7 mouse cellular contexts compared by ENCODE assay signal in the genomic region with DNA sequence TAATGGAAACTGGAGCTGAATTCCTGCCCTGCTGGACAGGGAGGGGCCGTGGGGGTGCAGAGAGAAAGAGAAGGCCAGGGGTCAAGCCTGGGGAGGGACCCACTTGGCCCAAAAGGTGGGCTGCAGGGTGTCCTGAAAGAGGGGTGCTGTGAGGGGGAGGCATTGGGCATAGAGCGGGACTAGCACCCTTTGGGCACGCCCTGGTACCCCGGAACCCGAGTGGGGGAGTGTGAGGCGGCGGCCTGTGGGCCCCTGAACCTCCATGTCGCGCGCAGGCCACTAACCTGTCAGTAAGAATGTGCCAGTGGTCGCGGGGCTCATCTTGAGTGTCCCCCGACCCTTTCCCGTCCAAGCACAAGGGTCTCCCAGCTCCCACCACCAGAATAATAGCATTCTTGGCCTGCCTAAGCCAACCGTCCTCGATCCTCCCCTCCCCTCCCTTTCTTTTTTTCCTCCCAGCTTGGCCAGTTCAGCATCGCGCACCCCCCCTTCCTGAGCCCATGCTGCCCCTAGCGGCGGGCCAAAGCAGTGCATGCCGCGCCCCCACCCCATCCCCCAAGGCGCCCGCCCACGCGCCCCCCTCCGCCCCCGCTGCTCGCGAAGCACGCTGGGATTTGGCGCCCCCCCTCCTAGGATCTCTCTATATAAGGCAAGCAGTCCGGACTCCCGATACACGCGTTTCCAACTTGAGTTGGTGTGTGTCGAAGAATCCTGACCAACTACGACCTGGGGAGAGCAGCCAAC. TPM values are rescaled to one million over a fixed set of nuclear protein-coding genes. Genes with fewer than 3 reads are reported as not detected.
DNase-seq lines count a peak whose midpoint lies in the region; ATAC-seq and TF ChIP-seq lines count a peak whose summit lies in the region.

Gene Sgce (minus strand): TSS at position 512 of the 744 bp plus-strand sequence.
Gene Peg10 (plus strand): TSS at position 611 of the 744 bp plus-strand sequence.

- peak within 1 kb of the TSS; percentile 67; the same call in 1 of the 2 replicates for H3K27ac ChIP-seq in brown adipose tissue, adult 24 weeks (replicated peaks; ENCODE audit: low read depth, low read length)
- H3K27ac ChIP-seq in forebrain, embryonic 10.5 days = peak within 1 kb of the TSS; percentile 96
- H3K27ac ChIP-seq in heart, embryonic 13.5 days (replicated peaks) = peak within 1 kb of the TSS; percentile 78
- H3K27ac ChIP-seq in kidney, postnatal 0 days = peak within 1 kb of the TSS; percentile 66; the same call in 1 of the 2 replicates
- H3K27ac ChIP-seq in liver, embryonic 11.5 days (ENCODE audit: low read depth, low read length) = peak within 1 kb of the TSS; percentile 76
- H3K27ac ChIP-seq in stomach, embryonic 14.5 days (ENCODE audit: low read length) = peak within 1 kb of the TSS; percentile 58

- TF ChIP-seq POLR2A in myocyte (IDR thresholded peaks at IDR 0.05; ENCODE audit: insufficient read length, low read depth) = peak; percentile 13

- H3K27me3 ChIP-seq in forebrain, embryonic 10.5 days (ENCODE audit: poor library complexity, severe bottlenecking) = no peaks in the 10 kb centered on the region
- H3K27me3 ChIP-seq in heart, embryonic 13.5 days (replicated peaks) = no peaks in the 10 kb centered on the region
- H3K27me3 ChIP-seq in kidney, postnatal 0 days (ENCODE audit: insufficient read depth, low read length) = no peaks in the 10 kb centered on the region
- no peaks in the 10 kb centered on the region for H3K27me3 ChIP-seq in liver, embryonic 11.5 days (replicated peaks; ENCODE audit: control insufficient read depth, insufficient read depth, low read length)
- no peaks in the 10 kb centered on the region for H3K27me3 ChIP-seq in myocyte (ENCODE audit: control insufficient read depth, insufficient read depth, insufficient read length)
- no peaks in the 10 kb centered on the region for H3K27me3 ChIP-seq in stomach, embryonic 14.5 days (ENCODE audit: control insufficient read depth, insufficient read depth, low read length)

- peak within 1 kb of the TSS; percentile 10 for H3ac ChIP-seq in myocyte (ENCODE audit: control insufficient read depth, insufficient read length)

- DNase-seq in forebrain, embryonic 10.5 days (ENCODE audit: extremely low spot score, low spot score) = peak; percentile 83
- DNase-seq in kidney, postnatal 0 days (ENCODE audit: low spot score) = peak; percentile 81
- peak; percentile 78 for DNase-seq in liver, embryonic 11.5 days (ENCODE audit: low spot score)

- H3K4me2 ChIP-seq in heart, embryonic 13.5 days = peak within 1 kb of the TSS; percentile 77
- H3K4me2 ChIP-seq in kidney, postnatal 0 days (ENCODE audit: low read length) = peak within 1 kb of the TSS; percentile 62
- H3K4me2 ChIP-seq in liver, embryonic 11.5 days = peak within 1 kb of the TSS; percentile 68
- peak within 1 kb of the TSS; percentile 77 for H3K4me2 ChIP-seq in myocyte (ENCODE audit: low read depth)
- H3K4me2 ChIP-seq in stomach, embryonic 14.5 days (replicated peaks; ENCODE audit: low read depth, low read length) = peak within 1 kb of the TSS; percentile 57

- peak; percentile 22; the same call in 1 of the 2 replicates for ATAC-seq in heart, embryonic 13.5 days (ENCODE audit: extremely low read depth, insufficient number of reproducible peaks, low FRiP score, low TSS enrichment)
- peak; percentile 41 for ATAC-seq in kidney, postnatal 0 days (replicated peaks; ENCODE audit: low FRiP score, low read depth)
- ATAC-seq in liver, embryonic 11.5 days (replicated peaks; ENCODE audit: low FRiP score) = peak; percentile 23
- ATAC-seq in stomach, embryonic 14.5 days (ENCODE audit: insufficient number of reproducible peaks, insufficient read depth, low FRiP score, low read depth) = peak; percentile 53; the same call in 1 of the 2 replicates

- peak; percentile 59; the same call in 1 of the 2 replicates for TF ChIP-seq CTCF in kidney, postnatal 0 days (IDR thresholded peaks at IDR 0.05; ENCODE audit: low read depth)

- 57% methylated on average over 38 of the region's 38 CpGs for WGBS in forebrain, embryonic 10.5 days
- 59% methylated on average over 35 of the region's 38 CpGs for WGBS in heart, embryonic 13.5 days
- WGBS in kidney, postnatal 0 days = 57% methylated on average over 37 of the region's 38 CpGs
- WGBS in liver, embryonic 11.5 days = 46% methylated on average over 36 of the region's 38 CpGs
- 36% methylated on average over 32 of the region's 38 CpGs for WGBS in stomach, embryonic 14.5 days

- H3K4me1 ChIP-seq in brown adipose tissue, adult 24 weeks (ENCODE audit: control insufficient read depth, insufficient read depth, insufficient read length, low read length) = no peaks in the 10 kb centered on the region
- peaks cover 32% of the 10 kb centered on the region for H3K4me1 ChIP-seq in forebrain, embryonic 10.5 days
- H3K4me1 ChIP-seq in heart, embryonic 13.5 days = peaks cover 16% of the 10 kb centered on the region
- no peaks in the 10 kb centered on the region for H3K4me1 ChIP-seq in kidney, postnatal 0 days (replicated peaks; ENCODE audit: insufficient read depth, low read length)
- peaks cover 5% of the 10 kb centered on the region; the same call in 1 of the 2 replicates for H3K4me1 ChIP-seq in liver, embryonic 11.5 days (replicated peaks; ENCODE audit: control insufficient read depth, insufficient read depth, low read length)
- H3K4me1 ChIP-seq in stomach, embryonic 14.5 days (ENCODE audit: control insufficient read depth, insufficient read depth, low read length) = peaks cover 2% of the 10 kb centered on the region; the same call in 1 of the 2 replicates

- peak within 1 kb of the TSS; percentile 86 for H3K9ac ChIP-seq in heart, embryonic 13.5 days
- H3K9ac ChIP-seq in kidney, postnatal 0 days (ENCODE audit: low read depth, low read length) = peak within 1 kb of the TSS; percentile 58
- peak within 1 kb of the TSS; percentile 48 for H3K9ac ChIP-seq in liver, embryonic 11.5 days (ENCODE audit: low read depth, low read length)
- peak within 1 kb of the TSS; percentile 38; the same call in 1 of the 2 replicates for H3K9ac ChIP-seq in stomach, embryonic 14.5 days (replicated peaks; ENCODE audit: low read depth, low read length)

- H3K36me3 ChIP-seq in forebrain, embryonic 10.5 days (replicated peaks) = peaks cover 10% of the 10 kb centered on the region
- H3K36me3 ChIP-seq in heart, embryonic 13.5 days = no peaks in the 10 kb centered on the region
- no peaks in the 10 kb centered on the region for H3K36me3 ChIP-seq in kidney, postnatal 0 days (ENCODE audit: insufficient read depth, low read length)
- no peaks in the 10 kb centered on the region for H3K36me3 ChIP-seq in liver, embryonic 11.5 days (ENCODE audit: control insufficient read depth, insufficient read depth, low read length)
- no peaks in the 10 kb centered on the region for H3K36me3 ChIP-seq in myocyte (ENCODE audit: control insufficient read depth, insufficient read depth)
- H3K36me3 ChIP-seq in stomach, embryonic 14.5 days (ENCODE audit: control insufficient read depth, insufficient read depth, low read length) = no peaks in the 10 kb centered on the region

- H3K79me2 ChIP-seq in myocyte (ENCODE audit: control insufficient read depth, insufficient read depth) = no peaks in the 10 kb centered on the region

- H3K9me3 ChIP-seq in forebrain, embryonic 10.5 days = peaks cover 31% of the 10 kb centered on the region
- H3K9me3 ChIP-seq in heart, embryonic 13.5 days = peaks cover 29% of the 10 kb centered on the region
- no peaks in the 10 kb centered on the region for H3K9me3 ChIP-seq in kidney, postnatal 0 days (replicated peaks; ENCODE audit: low read length)
- peaks cover 9% of the 10 kb centered on the region; the same call in 1 of the 2 replicates for H3K9me3 ChIP-seq in liver, embryonic 11.5 days (ENCODE audit: control insufficient read depth, low read length)
- peaks cover 15% of the 10 kb centered on the region; the same call in 1 of the 2 replicates for H3K9me3 ChIP-seq in stomach, embryonic 14.5 days (ENCODE audit: control insufficient read depth, low read depth, low read length)

- peak within 1 kb of the TSS; percentile 93 for H3K4me3 ChIP-seq in brown adipose tissue, adult 24 weeks (ENCODE audit: insufficient read depth, low read depth, low read length)
- H3K4me3 ChIP-seq in forebrain, embryonic 10.5 days = peak within 1 kb of the TSS; percentile 62
- peak within 1 kb of the TSS; percentile 61 for H3K4me3 ChIP-seq in heart, embryonic 13.5 days
- peak within 1 kb of the TSS; percentile 42 for H3K4me3 ChIP-seq in kidney, postnatal 0 days (replicated peaks; ENCODE audit: low read depth, low read length)
- peak within 1 kb of the TSS; percentile 53 for H3K4me3 ChIP-seq in liver, embryonic 11.5 days (ENCODE audit: low read depth, low read length)
- H3K4me3 ChIP-seq in myocyte = peak within 1 kb of the TSS; percentile 43
- peak within 1 kb of the TSS; percentile 36 for H3K4me3 ChIP-seq in stomach, embryonic 14.5 days (ENCODE audit: low read depth, low read length)

TF ChIP-seq in myocyte, 11 proteins besides CTCF, POLR2A, EP300 and RAD21 (continues in another document):
- TF ChIP-seq E2F4 (IDR thresholded peaks at IDR 0.05; ENCODE audit: insufficient read depth) (no peak), REST (IDR thresholded peaks at IDR 0.05; ENCODE audit: insufficient read depth, insufficient read length) (no peak), MYOG (IDR thresholded peaks at IDR 0.05; ENCODE audit: control insufficient read depth in 1 of 3, insufficient read depth in 1 of 3, insufficient read length in 2 of 3, low read depth in 2 of 3) (no peak), TCF3 (IDR thresholded peaks at IDR 0.05; ENCODE audit: insufficient read length, low read depth) (no peak)

RNA-seq across cellular contexts. Expression of gene Sgce, which starts in this region (rescaled TPM):
- polyA plus RNA-seq in brown adipose tissue, adult 24 weeks (2012; ENCODE audit: insufficient read depth, insufficient read length, missing spikeins) = 39.0 and 41.2 TPM in 2 replicates
- 49.9 and 50.4 TPM in 2 replicates for polyA plus RNA-seq in forebrain, embryonic 10.5 days (2016; fragmentation: Nextera tagmentation; extraction: Ambion mirVana)
- polyA plus RNA-seq in heart, embryonic 13.5 days (2015; fragmentation: Nextera tagmentation; extraction: Ambion mirVana) = 55.9 and 56.9 TPM in 2 replicates
- polyA plus RNA-seq in kidney, postnatal 0 days (2015; fragmentation: Nextera tagmentation; extraction: Ambion mirVana) = 42.7 and 50.6 TPM in 2 replicates
- 24.0 and 24.7 TPM in 2 replicates for polyA plus RNA-seq in liver, embryonic 11.5 days (2014; fragmentation: Nextera tagmentation; extraction: Ambion mirVana)
- 16.8 TPM for polyA plus RNA-seq in myocyte (2012; fragmentation: generic; extraction: Trizol)
- 65.5 and 67.5 TPM in 2 replicates for polyA plus RNA-seq in stomach, embryonic 14.5 days (2014; fragmentation: Nextera tagmentation; extraction: Ambion mirVana)

RNA-seq across cellular contexts. Expression of gene Peg10, which starts in this region (rescaled TPM):
- polyA plus RNA-seq in brown adipose tissue, adult 24 weeks (2012; ENCODE audit: insufficient read depth, insufficient read length, missing spikeins) = 0.67 and 0.91 TPM in 2 replicates
- 11.8 and 12.9 TPM in 2 replicates for polyA plus RNA-seq in forebrain, embryonic 10.5 days (2016; fragmentation: Nextera tagmentation; extraction: Ambion mirVana)
- polyA plus RNA-seq in heart, embryonic 13.5 days (2015; fragmentation: Nextera tagmentation; extraction: Ambion mirVana) = 2.5 and 2.6 TPM in 2 replicates
- polyA plus RNA-seq in kidney, postnatal 0 days (2015; fragmentation: Nextera tagmentation; extraction: Ambion mirVana) = 1.1 and 1.2 TPM in 2 replicates
- 18.5 and 19.1 TPM in 2 replicates for polyA plus RNA-seq in liver, embryonic 11.5 days (2014; fragmentation: Nextera tagmentation; extraction: Ambion mirVana)
- polyA plus RNA-seq in myocyte (2012; fragmentation: generic; extraction: Trizol) = 2.6 TPM
- polyA plus RNA-seq in stomach, embryonic 14.5 days (2014; fragmentation: Nextera tagmentation; extraction: Ambion mirVana) = 8.2 and 8.5 TPM in 2 replicates

Comparison
In these comparisons a context has a peak if more than half of its experiments do, and no peak if none do; other contexts are left out.
1. Peak in every context shown above with its lines: DNase-seq, ATAC-seq, H3K4me3 ChIP-seq and H3K27ac ChIP-seq.
2. H3K4me3 ChIP-seq: peak in every context shown above with its lines; median percentile 93 in brown adipose tissue, adult 24 weeks; 62 in forebrain, embryonic 10.5 days; 61 in heart, embryonic 13.5 days; 53 in liver, embryonic 11.5 days; 43 in myocyte; 42 in kidney, postnatal 0 days; 36 in stomach, embryonic 14.5 days.